Mouse (Mus musculus) erythroid progenitor cell, adult 5-6 weeks (primary cell): ENCODE results near the gene Tssk6. TPM values are rescaled to one million over a fixed set of nuclear protein-coding genes. Genes with fewer than 3 reads are reported as not detected.
"Not testable (repeated sequence)": the region's sequence is repeated elsewhere in the genome, so short reads cannot be mapped to it uniquely, and the experiment has no call there.

Source experiments
- ATAC-seq: replicated peaks from 2 replicates; pipeline ENCODE4 v1.8.0; 2016; ENCODE audit warnings: moderate number of reproducible peaks, mild to moderate bottlenecking, moderate TSS enrichment, inconsistent platforms; ENCODE audit not compliant: poor library complexity, low FRiP score, severe bottlenecking
- total RNA-seq, 2 experiments: library from RNA; stranded (forward) in 1 of 2; stranded (reverse) in 1 of 2; fragments of 150-400 nt in 1 of 2; fragments of 186-747, 209-891 nt in 1 of 2; gene quantifications; 2 replicates each; pipeline versions ENCODE4 v1.2.3 to v1.2.4; 2015 to 2017; ENCODE audit warnings: low replicate concordance in 2 of 2

Tssk6 gene
- total RNA-seq, 2 experiments from 2014 or later, result not detected

GRCm38 (mm10) chr8:69912478-69913074 lies 10.6 kb downstream of the Tssk6 start:
- ATAC-seq, result no peak

- ATAC-seq, result no peak
Observed at GRCm38 (mm10) chr8:69914526-69914925, 12.5 kb downstream of the Tssk6 start.

- ATAC-seq, result no peak
Observed at GRCm38 (mm10) chr8:69915748-69916147, 13.8 kb downstream of the Tssk6 start.

GRCm38 (mm10) chr8:69918506-69918905 lies 16.5 kb downstream of the Tssk6 start:
- no peak for ATAC-seq

- ATAC-seq, result peak; percentile 68
Observed at GRCm38 (mm10) chr8:69919010-69919409, 17.0 kb downstream of the Tssk6 start.

GRCm38 (mm10) chr8:69919876-69920662 lies 18.1 kb downstream of the Tssk6 start:
- ATAC-seq, result peak; percentile 69

GRCm38 (mm10) chr8:69921141-69921540 lies 19.2 kb downstream of the Tssk6 start:
- ATAC-seq, result no peak

- peak; percentile 31; the same call in 1 of the 2 replicates for ATAC-seq
Observed at GRCm38 (mm10) chr8:69923986-69924385, 22.0 kb downstream of the Tssk6 start.

- ATAC-seq, result no peak
Observed at GRCm38 (mm10) chr8:69926901-69927300, 24.9 kb downstream of the Tssk6 start.

- no peak for ATAC-seq
Observed at GRCm38 (mm10) chr8:69933811-69934210, 31.8 kb downstream of the Tssk6 start.

- no peak for ATAC-seq
Observed at GRCm38 (mm10) chr8:69934582-69934981, 32.6 kb downstream of the Tssk6 start.

- ATAC-seq, result no peak
Observed at GRCm38 (mm10) chr8:69935431-69935830, 33.4 kb downstream of the Tssk6 start.

GRCm38 (mm10) chr8:69936050-69936794 lies 34.2 kb downstream of the Tssk6 start:
- no peak for ATAC-seq

- no peak for ATAC-seq
Observed at GRCm38 (mm10) chr8:69937466-69937865, 35.5 kb downstream of the Tssk6 start.

GRCm38 (mm10) chr8:69938245-69938982 lies 36.4 kb downstream of the Tssk6 start:
- 0 out of 2 replicates have a peak, but pooled peaks have one; percentile 11 for ATAC-seq

GRCm38 (mm10) chr8:69939633-69940032 lies 37.6 kb downstream of the Tssk6 start:
- no peak for ATAC-seq

- no peak for ATAC-seq
Observed at GRCm38 (mm10) chr8:69940386-69940785, 38.4 kb downstream of the Tssk6 start.

- not testable (repeated sequence) for ATAC-seq
Observed at GRCm38 (mm10) chr8:69942495-69942894, 40.5 kb downstream of the Tssk6 start.

- no peak for ATAC-seq
Observed at GRCm38 (mm10) chr8:69950300-69950699, 48.3 kb downstream of the Tssk6 start.
